Mouse (Mus musculus) heart, adult 18-20 months (tissue): ENCODE measurements at regions not wholly inside any gene's neighbourhood (a gene's known extent, or its start where the extent isn't known, plus 50 kb on each side); places are given as distances from the start of the nearest gene placed in this dataset.

ENCODE experiments used
- DNase-seq, 2 experiments: peaks; one replicate each; pipeline ENCODE4 v3.0.0; 2021 to 2022; ENCODE audit warnings: mixed read lengths in 1 of 2
- microRNA-seq, 2 experiments: library from miRNA; unstranded; fragments of <30 nt; microRNA quantifications; one replicate each; pipeline ENCODE4 v1.2.0; 2022

DNA sequence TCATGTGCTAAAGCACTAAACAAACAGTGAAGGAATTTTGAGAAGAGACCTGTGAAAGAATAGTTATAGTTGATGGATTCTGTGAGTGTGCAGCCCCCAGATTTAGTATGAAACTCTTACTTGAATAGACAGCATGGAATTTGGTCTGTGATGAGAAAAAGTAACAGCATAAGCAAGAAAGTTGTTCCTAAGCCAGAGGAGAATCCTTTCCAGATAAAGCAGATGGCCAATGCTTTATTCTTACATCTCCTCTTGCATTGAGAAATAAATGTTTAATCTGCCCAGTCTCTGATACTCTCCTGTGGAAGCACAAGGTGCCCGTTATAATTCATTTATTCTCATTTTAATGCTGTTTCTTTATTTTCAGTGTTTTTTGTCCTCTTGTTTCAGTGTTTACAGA, 263.5 kb downstream of the Tecrl start:
- DNase-seq, result no peak

GRCm38 (mm10) chr5:83054819-83055218, 300.2 kb downstream of the Tecrl start:
- DNase-seq, result peak in 1 of 2 experiments; percentile 37

DNA sequence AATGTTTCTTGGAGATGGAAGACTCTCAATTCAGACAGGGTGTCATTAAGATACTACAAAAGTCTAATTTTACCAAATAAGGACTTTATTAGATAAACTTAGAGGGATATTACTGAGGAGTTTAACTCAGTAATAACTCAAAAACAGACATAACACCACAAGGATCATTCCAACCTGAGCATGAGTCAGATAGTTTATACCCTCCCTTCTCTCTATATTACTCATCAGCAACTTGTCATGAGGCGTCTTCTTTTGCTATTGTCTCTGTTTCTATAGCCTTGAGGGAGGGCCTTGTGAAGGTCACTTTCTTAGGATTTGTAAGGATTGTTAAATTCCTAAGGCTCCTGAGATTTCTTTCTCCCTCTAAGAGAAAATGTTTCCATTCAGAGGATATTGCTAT, 307.8 kb downstream of the Tecrl start:
- DNase-seq, result no peak

DNA sequence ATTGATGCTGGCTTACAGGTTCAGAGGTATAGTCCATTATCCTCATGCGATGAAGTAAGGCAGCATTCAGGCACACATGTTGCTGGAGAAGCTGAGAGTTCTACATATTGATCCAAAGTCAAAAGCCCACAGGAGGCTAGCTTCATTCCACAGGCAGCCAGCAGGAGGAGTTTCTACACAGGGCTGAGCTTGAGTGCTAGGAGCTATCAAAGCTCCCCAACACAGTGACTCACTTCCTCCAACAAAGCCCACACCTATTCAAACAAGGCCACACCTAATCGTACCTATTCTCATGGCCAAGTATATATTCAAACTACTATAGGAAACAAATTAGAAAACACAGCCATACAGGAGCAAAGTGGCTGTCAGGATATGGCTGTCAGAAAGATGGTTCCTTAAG, 325.3 kb downstream of the Tecrl start:
- no peak for DNase-seq

GRCm38 (mm10) chr5:83006038-83006437, 349.0 kb downstream of the Tecrl start:
- no peak for DNase-seq

- peak; percentile 21 to 31 for DNase-seq
Measured at GRCm38 (mm10) chr5:82989056-82989455, 365.9 kb downstream of the Tecrl start.

DNA sequence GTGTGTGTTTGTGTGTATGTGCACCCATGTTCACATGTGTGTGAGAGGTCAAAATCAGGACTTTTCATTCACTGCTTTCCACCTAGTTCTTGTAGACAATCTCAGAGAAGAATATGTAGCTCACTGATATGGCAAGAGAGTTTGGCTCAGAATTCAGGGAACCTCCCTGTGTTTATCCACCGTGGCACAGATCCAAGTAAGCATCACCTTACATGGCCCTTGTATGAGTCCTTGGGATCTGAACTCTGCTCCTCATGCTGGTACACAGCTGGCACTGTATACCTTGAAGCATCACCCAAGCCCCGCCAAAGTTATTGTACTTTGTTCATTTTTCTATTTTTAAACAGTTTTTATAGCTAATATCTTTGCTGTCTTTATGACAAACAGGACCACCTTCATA, 385.7 kb downstream of the Tecrl start:
- no peak for DNase-seq

DNA sequence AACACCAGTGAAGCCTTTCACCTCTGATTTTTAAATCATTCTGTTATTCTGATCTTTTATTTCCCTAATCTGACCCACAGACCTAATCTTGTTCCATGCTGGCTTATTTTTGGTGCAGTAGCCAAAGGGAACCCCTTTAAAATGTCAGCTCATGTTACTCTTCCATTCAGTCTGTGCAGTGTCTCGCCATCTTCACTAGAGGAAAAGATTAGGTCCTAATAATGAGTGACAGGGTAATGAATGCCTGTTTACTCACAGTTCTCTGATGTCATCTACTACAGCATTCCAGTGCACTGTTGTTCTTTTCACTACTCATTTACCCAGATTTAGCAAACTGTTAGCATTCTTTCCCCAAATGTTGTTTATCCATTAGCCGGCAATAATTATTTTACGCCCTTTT, 388.2 kb downstream of the Tecrl start:
- no peak for DNase-seq

DNA sequence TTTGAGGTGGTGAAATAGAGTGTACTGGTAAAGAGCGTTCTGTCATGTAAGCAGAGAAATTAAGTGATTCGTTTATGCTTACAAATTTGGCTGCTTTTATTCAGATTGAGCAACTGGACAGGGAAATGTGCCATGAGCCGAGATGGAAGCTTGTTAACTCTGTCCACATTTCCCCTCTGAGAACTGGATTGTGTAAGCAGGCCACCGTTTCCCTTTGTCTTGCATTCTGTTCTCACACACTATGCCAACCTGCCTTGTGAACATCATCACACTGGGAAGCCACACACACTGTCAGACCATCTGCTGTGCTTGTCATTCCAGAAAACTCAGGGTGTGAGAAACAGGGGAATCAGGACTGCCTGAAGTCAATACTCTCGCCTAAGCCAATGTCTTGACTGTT, 388.8 kb downstream of the Tecrl start:
- DNase-seq, result peak; percentile 67 to 80

- no peak for DNase-seq
Measured at GRCm38 (mm10) chr5:82964513-82964912, 390.5 kb downstream of the Tecrl start.

GRCm38 (mm10) chr5:82956012-82956411, 399.0 kb downstream of the Tecrl start:
- DNase-seq, result no peak

- no peak for DNase-seq
Measured at GRCm38 (mm10) chr5:82947060-82947459, 407.9 kb downstream of the Tecrl start.

- DNase-seq, result no peak
Measured at GRCm38 (mm10) chr5:82939786-82940185, 415.2 kb downstream of the Tecrl start.

DNA sequence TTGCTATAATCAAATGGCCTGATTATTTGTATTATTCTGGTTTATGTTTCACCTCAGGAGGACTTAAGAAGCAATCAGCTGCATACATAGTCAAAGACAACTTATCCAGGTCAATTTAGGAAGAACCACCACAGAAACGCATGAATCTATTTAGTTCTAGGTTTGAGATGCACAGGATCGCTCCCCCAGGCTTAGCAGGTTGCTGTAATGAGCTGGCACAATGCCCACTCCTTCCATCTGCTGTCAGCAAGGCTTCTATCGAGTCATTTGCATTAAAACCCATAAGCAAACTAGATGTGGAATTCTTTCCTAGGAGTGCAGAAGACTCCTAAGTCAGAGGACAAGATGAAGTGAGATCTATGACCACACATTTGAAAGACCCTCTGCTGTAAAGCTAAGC, 455.6 kb downstream of the Tecrl start:
- no peak for DNase-seq

DNA sequence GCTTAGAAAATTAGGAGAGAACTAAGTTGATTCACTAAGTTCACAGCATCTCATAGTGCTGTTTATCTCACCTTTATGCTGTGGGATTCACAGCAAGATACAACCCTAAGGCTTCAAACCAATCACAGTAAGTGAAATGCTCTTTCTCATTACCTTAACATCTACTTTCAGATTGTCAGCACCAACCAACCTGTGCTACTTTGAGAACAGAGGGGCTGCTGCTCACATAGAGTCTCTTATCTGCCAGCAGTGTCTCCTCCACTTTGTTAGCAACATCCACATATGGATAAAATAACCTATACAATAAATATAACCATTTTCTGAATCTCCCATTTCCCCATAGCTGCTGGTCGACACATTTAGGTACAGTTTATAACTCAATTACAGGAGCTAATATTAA, 456.1 kb downstream of the Tecrl start:
- DNase-seq, result no peak

- DNase-seq, result no peak
Measured at GRCm38 (mm10) chr5:82898389-82898788, 456.6 kb downstream of the Tecrl start.

DNA sequence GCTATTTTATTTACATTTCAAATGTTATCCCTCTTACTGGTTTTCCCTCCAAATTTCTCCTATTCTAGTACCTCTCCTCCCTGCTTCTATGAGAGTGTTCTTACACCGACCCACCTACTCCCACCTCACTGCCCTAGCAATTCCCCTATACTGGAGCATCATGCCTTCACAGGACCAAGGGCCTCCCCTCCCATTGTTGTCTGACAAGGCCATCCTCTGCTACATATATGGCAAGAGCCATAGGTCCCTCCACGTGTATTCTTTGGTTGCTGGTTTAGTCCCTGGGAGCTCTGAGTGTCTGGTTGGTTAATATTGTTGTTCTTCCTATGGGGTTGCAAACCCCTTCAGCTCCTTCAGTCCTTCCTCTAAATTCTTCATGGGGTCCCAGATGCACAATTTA, 485.7 kb downstream of the Tecrl start:
- no peak for DNase-seq

DNA sequence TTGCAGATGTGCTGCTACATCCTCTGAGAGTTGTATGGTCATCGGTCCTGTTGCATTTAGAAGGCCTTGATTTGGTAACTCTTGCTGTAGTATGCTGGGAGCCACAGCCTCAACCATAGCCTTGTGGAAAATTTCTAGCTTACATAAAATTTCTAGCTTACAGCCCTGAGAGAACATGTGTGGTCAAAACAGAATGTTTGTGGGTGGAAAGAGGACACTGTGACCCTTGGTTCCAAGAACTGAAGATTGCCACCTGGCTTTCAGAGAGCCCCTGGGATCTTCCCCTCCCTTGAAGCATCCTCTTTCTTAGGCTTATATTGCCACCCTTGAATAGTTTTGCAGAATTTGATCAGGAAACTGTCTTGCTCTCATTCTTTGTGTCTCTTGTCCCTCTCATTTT, 490.6 kb downstream of the Tecrl start:
- no peak for DNase-seq

- DNase-seq, result no peak
Measured at GRCm38 (mm10) chr5:82825327-82825726, 529.7 kb downstream of the Tecrl start.

GRCm38 (mm10) chr5:82793197-82793596, 561.8 kb downstream of the Tecrl start:
- DNase-seq, result no peak

Small RNA genes lying in the stretch of these regions (microRNA-seq; reads per million reads assigned to microRNA genes)
- 0 reads per million in 2 experiments for gene Mir1187
